Mouse (Mus musculus) embryonic facial prominence, embryonic 14.5 days (tissue): Measurements from ENCODE around the gene Msmp. TPM values are rescaled to one million over a fixed set of nuclear protein-coding genes. Genes with fewer than 3 reads are reported as not detected.
"Not testable (repeated sequence)": the region's sequence is repeated elsewhere in the genome, so short reads cannot be mapped to it uniquely, and the experiment has no call there.

Source experiments
- ATAC-seq: fragments of 200-750 bp; cut with Nextera tagmentation; 2 replicates; pipeline ENCODE4 v1.8.0; 2017; ENCODE audit warnings: low read depth, moderate number of reproducible peaks, moderate TSS enrichment
- DNase-seq: peaks from one replicate; pipeline ENCODE4 v3.0.0-alpha.2; 2015; ENCODE audit warnings: low spot score
- H3K27ac ChIP-seq: fragments of 300-500 bp; sonication (generic); replicated peaks from 2 replicates; pipeline ENCODE4 v1.5.1; 2014; ENCODE audit warnings: low read depth, mild to moderate bottlenecking, low read length, moderate library complexity
- H3K27me3 ChIP-seq: fragments of 300-500 bp; sonication (generic); replicated peaks from 2 replicates; pipeline ENCODE4 v1.6.1; 2014; ENCODE audit warnings: low read length; ENCODE audit not compliant: control insufficient read depth, insufficient read depth
- H3K36me3 ChIP-seq: fragments of 300-500 bp; sonication (generic); 2 replicates; pipeline ENCODE4 v1.6.1; 2014; ENCODE audit warnings: low read length, mixed read lengths; ENCODE audit not compliant: control insufficient read depth, insufficient read depth
- H3K4me1 ChIP-seq: fragments of 300-500 bp; sonication (generic); 2 replicates; pipeline ENCODE4 v1.6.1; 2014; ENCODE audit warnings: antibody characterized with exemption, low read length; ENCODE audit not compliant: control insufficient read depth, insufficient read depth
- H3K4me2 ChIP-seq: fragments of 300-500 bp; sonication (generic); 2 replicates; pipeline ENCODE4 v1.6.1; 2014; ENCODE audit warnings: low read depth, mild to moderate bottlenecking, low read length, moderate library complexity, mixed read lengths
- H3K4me3 ChIP-seq: fragments of 300-500 bp; sonication (generic); 2 replicates; pipeline ENCODE4 v1.5.1; 2014; ENCODE audit warnings: low read depth, mild to moderate bottlenecking, low read length
- H3K9ac ChIP-seq: fragments of 300-500 bp; sonication (generic); 2 replicates; pipeline ENCODE4 v1.6.1; 2014; ENCODE audit warnings: low read depth, mild to moderate bottlenecking, low read length, moderate library complexity, mixed read lengths
- H3K9me3 ChIP-seq: fragments of 300-500 bp; sonication (generic); 2 replicates; pipeline ENCODE4 v1.6.1; 2016; ENCODE audit warnings: low read length; ENCODE audit not compliant: control insufficient read depth
- WGBS: fragments of 180-500 bp; shearing (Covaris S2); extraction: QIAGEN DNeasy Blood & Tissue Kit; methylation state at CpG from one replicate; pipeline ENCODE4 v1.1.7; 2014; 5-methylcytosine and 5-hydroxymethylcytosine counted together
- polyA plus RNA-seq: library from polyadenylated mRNA; unstranded; fragments of >200 nt; fragmentation: Nextera tagmentation; extraction: Ambion mirVana; gene quantifications from 2 replicates; pipeline ENCODE4 v1.2.1, GENCODE M21; 2014

Gene Msmp
- polyA plus RNA-seq, 1 experiment from 2014 or later, result 1.3 TPM

DNA sequence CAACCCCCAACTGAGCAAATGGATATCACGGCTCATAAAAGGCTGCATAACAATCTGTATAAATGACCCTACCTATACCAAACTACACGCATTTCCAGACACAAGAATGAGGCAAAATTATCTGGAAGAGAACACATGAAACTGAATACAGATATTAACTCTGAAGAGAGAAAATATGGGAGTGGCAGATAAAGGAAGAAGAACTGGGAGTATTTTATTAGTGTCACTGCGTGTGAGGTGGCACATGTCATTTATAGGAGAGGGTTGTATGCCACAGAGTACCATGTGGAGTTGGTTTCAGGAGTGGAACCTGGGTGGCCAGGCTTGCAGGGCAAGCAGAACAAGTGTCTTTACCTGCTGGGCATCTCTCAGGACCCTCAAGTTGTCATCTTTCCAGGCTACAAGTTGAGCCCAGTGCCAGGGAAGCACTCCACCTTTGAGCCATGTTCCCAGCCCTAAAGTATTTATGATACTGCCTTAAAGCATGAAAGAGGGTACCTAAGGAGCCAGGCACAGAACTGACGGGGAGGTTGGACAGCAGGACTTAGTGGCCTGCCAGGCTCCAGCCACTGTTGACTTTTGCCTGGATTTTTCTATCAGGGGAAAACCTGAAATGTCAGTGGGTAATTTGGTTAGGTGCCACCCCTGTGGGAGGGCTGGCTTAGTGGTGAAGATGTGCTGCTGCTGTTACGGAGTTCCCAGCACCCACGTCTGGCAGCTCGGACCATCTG is 14.5 kb upstream of the Msmp start:
- no peak for ATAC-seq
- Histone ChIP-seq H3K27me3 (no peaks in the 10 kb centered on the region), H3K36me3 (no peaks in the 10 kb centered on the region), H3K4me1 (no peaks in the 10 kb centered on the region), H3K9ac (no peak overlapping the region), H3K4me3 (no peak overlapping the region), H3K4me2 (no peak overlapping the region), H3K27ac (no peak overlapping the region), H3K9me3 (no peaks in the 10 kb centered on the region)
- 79% methylated on average over 7 of the region's 7 CpGs for WGBS
- DNase-seq, result no peak

DNA sequence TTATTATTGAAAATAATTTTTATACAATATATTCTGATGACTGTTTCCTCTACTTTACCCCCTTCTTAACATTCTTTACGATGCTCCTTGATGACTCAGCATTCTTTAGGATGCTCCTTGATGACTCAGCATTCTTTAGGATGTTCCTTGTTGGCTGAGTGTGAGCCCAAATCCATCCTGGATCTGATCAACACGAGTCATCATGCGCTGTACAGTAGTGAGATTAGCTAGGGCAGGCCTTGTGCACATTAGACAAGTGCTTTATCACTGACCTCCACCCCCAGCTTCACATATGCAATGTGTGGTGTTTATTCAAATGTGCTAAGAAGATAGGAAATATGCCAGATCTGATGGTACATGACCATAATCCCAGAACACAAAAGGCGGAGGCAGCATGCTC is 13.9 kb upstream of the Msmp start:
- no peaks in the 10 kb centered on the region for H3K36me3 ChIP-seq
- no peaks in the 10 kb centered on the region for H3K27me3 ChIP-seq
- H3K4me1 ChIP-seq, result no peaks in the 10 kb centered on the region
- no peak overlapping the region for H3K4me3 ChIP-seq
- no peak overlapping the region for H3K9ac ChIP-seq
- no peak overlapping the region for H3K4me2 ChIP-seq
- WGBS, result 84% methylated on average over 4 of the region's 4 CpGs
- no peaks in the 10 kb centered on the region for H3K9me3 ChIP-seq
- ATAC-seq (no peak), DNase-seq (no peak)
- no peak overlapping the region for H3K27ac ChIP-seq

- not testable (repeated sequence) for H3K4me2 ChIP-seq, H3K27ac ChIP-seq, H3K36me3 ChIP-seq, ATAC-seq, H3K4me3 ChIP-seq, DNase-seq, H3K9ac ChIP-seq, H3K27me3 ChIP-seq, H3K4me1 ChIP-seq, H3K9me3 ChIP-seq
- WGBS, result 75% methylated on average over 2 of the region's 2 CpGs
Observed at GRCm38 (mm10) chr4:43596597-43596996, 12.3 kb upstream of the Msmp start.

DNA sequence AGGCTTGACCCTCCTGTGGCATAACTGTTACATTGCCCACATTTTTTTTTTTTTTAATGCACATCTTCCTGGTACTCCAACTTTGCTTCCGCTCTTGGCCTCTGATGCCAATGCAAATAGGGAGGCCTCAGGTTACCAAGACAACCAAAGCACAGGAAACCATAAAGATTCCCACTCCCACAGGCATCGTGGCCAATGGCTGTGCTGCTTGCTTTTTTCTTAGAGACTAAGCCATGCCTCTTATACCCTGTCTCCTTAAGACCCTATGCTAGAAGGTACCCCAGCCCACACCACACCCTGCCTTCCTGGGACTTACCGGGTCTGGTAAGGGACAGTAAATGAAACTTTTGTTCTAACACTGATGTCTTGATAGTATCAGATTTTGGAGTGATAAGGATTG is 9.2 kb upstream of the Msmp start:
- Histone ChIP-seq H3K4me2 (no peak overlapping the region), H3K36me3 (no peaks in the 10 kb centered on the region), H3K4me3 (no peak overlapping the region), H3K4me1 (no peaks in the 10 kb centered on the region), H3K9me3 (no peaks in the 10 kb centered on the region), H3K9ac (no peak overlapping the region), H3K27me3 (no peaks in the 10 kb centered on the region), H3K27ac (no peak overlapping the region)
- DNase-seq, result no peak
- no peak for ATAC-seq
- WGBS, result 59% methylated on average over 3 of the region's 3 CpGs

DNA sequence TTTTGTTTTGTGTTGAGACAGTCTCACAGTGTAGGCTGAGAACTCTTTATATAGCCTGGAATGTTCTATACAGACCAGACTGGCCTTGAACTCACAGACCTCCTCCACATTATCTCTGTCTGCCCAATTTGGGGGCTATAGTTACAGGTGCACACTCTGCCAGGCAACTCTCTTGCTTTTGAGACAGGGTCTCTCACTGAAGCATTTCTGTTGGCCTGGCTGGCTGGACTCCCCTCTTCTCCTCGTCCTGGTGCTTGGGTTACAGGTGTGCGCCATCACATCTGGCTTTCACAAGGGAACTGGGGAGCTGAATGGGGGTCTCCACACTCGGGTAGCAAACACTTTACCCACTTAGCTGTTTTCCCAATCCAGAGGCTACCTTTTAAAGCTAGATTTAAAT is 7.7 kb upstream of the Msmp start:
- 60% methylated on average over 3 of the region's 3 CpGs for WGBS

DNA sequence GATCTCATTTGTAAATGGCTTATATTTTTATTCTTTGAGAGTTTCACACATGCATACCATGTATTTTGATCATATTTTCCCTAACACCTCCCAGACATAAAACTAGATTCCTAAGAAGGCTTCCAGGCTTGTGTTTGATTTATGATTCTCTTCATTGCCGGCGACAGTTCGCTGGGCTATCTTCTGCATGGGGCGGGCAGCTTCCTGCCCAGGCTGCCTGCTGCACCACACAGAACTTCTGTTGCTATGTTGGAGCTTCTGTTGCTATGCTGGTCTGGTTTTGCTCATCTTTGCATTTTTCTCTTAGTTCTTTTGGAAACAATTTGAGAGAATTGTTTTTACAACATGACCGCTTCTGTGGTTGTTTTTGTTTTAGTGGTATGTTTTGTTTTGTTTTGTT is 7.2 kb upstream of the Msmp start:
- Histone ChIP-seq H3K9ac (no peak overlapping the region), H3K9me3 (no peaks in the 10 kb centered on the region), H3K4me2 (no peak overlapping the region), H3K4me1 (no peaks in the 10 kb centered on the region), H3K4me3 (no peak overlapping the region), H3K36me3 (no peaks in the 10 kb centered on the region), H3K27me3 (no peaks in the 10 kb centered on the region), H3K27ac (no peak overlapping the region)
- WGBS, result 74% methylated on average over 5 of the region's 5 CpGs
- no peak for DNase-seq
- ATAC-seq, result no peak

More for the DNA sequence above, 7.7 kb upstream of the Msmp start:
- H3K4me2 ChIP-seq, result no peak overlapping the region
- no peak overlapping the region for H3K4me3 ChIP-seq
- no peaks in the 10 kb centered on the region for H3K9me3 ChIP-seq
- no peaks in the 10 kb centered on the region for H3K27me3 ChIP-seq
- no peak overlapping the region for H3K27ac ChIP-seq
- DNase-seq (no peak), ATAC-seq (no peak)
- no peaks in the 10 kb centered on the region for H3K4me1 ChIP-seq
- no peak overlapping the region for H3K9ac ChIP-seq
- H3K36me3 ChIP-seq, result no peaks in the 10 kb centered on the region

- H3K4me3 ChIP-seq, result no peak overlapping the region
- no peaks in the 10 kb centered on the region for H3K9me3 ChIP-seq
- no peak overlapping the region for H3K9ac ChIP-seq
- no peak for ATAC-seq
- peaks cover 15% of the 10 kb centered on the region for H3K36me3 ChIP-seq
- DNase-seq, result no peak
- 41% methylated on average over 7 of the region's 7 CpGs for WGBS
- no peak overlapping the region for H3K27ac ChIP-seq
- H3K4me2 ChIP-seq, result no peak overlapping the region
- H3K4me1 ChIP-seq, result no peaks in the 10 kb centered on the region
- H3K27me3 ChIP-seq, result no peaks in the 10 kb centered on the region
Observed at GRCm38 (mm10) chr4:43587681-43588080, 3.4 kb upstream of the Msmp start.

DNA sequence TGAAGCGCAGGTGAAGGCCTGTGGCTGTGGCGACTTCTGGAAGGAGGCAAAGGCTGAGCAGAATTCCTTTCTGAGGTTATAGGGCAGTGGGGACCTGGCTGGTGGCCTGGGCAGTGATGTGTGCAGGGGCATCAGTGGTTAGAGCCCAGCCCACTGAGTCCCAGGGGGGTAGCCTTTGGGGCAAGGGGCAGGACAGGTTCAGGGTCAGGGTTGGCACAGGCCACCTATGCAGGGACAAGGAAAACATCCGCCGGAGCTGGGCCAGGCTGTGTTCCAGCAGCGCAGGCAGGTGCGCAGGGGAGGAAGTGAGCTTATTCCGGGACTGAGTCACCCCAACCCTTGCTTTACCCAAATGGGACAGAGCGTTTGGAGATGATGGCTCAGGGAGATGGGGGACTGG is 2.1 kb upstream of the Msmp start:
- 67% methylated on average over 8 of the region's 8 CpGs for WGBS
- no peak overlapping the region for H3K4me3 ChIP-seq
- H3K9me3 ChIP-seq, result no peaks in the 10 kb centered on the region
- no peak overlapping the region for H3K4me2 ChIP-seq
- DNase-seq, result no peak
- H3K9ac ChIP-seq, result no peak overlapping the region
- H3K36me3 ChIP-seq, result peaks cover 28% of the 10 kb centered on the region
- H3K4me1 ChIP-seq, result no peaks in the 10 kb centered on the region
- no peak overlapping the region for H3K27ac ChIP-seq
- H3K27me3 ChIP-seq, result no peaks in the 10 kb centered on the region
- no peak for ATAC-seq

GRCm38 (mm10) chr4:43585682-43586081 is 1.4 kb upstream of the Msmp start:
- no peaks in the 10 kb centered on the region for H3K4me1 ChIP-seq
- 34% methylated on average over 9 of the region's 10 CpGs for WGBS
- ATAC-seq (no peak), DNase-seq (no peak)
- no peak overlapping the region for H3K4me3 ChIP-seq
- H3K36me3 ChIP-seq, result peaks cover 35% of the 10 kb centered on the region
- no peaks in the 10 kb centered on the region for H3K27me3 ChIP-seq
- no peaks in the 10 kb centered on the region for H3K9me3 ChIP-seq
- no peak overlapping the region for H3K27ac ChIP-seq
- no peak overlapping the region for H3K4me2 ChIP-seq
- no peak overlapping the region for H3K9ac ChIP-seq
